Mouse (Mus musculus) E14TG2a.4 (cell line): Measurements from ENCODE around the gene Onecut3.

Experiments
- H3K27me3 ChIP-seq: 2 replicates; pipeline ENCODE4 v1.6.1; 2014; ENCODE audit warnings: low read length, control low read depth; ENCODE audit not compliant: insufficient read depth
- H3K36me3 ChIP-seq: 2 replicates; pipeline ENCODE4 v1.6.1; 2014; ENCODE audit warnings: low read length, control low read depth; ENCODE audit not compliant: insufficient read depth
- H3K4me1 ChIP-seq: replicated peaks from 2 replicates; pipeline ENCODE4 v1.6.1; 2014; ENCODE audit warnings: low read depth, low read length, control low read depth
- H3K4me3 ChIP-seq: replicated peaks from 2 replicates; pipeline ENCODE4 v1.5.1; 2014; ENCODE audit warnings: mild to moderate bottlenecking, low read length
- H3K9me3 ChIP-seq: 2 replicates; pipeline ENCODE4 v1.6.1; 2014; ENCODE audit warnings: low read length, control low read depth
- CTCF ChIP-seq: conservative IDR thresholded peaks from 2 replicates; pipeline ENCODE4 v1.5.1; 2014; ENCODE audit warnings: low read length
- NANOG ChIP-seq: IDR thresholded peaks from 2 replicates; pipeline ENCODE4 v1.6.1; 2014; ENCODE audit warnings: borderline replicate concordance, low read length, mixed read lengths
- POU5F1 ChIP-seq: IDR thresholded peaks from 2 replicates; pipeline ENCODE4 v1.6.1; 2014; ENCODE audit warnings: low read length, borderline replicate concordance

Onecut3 gene

DNA sequence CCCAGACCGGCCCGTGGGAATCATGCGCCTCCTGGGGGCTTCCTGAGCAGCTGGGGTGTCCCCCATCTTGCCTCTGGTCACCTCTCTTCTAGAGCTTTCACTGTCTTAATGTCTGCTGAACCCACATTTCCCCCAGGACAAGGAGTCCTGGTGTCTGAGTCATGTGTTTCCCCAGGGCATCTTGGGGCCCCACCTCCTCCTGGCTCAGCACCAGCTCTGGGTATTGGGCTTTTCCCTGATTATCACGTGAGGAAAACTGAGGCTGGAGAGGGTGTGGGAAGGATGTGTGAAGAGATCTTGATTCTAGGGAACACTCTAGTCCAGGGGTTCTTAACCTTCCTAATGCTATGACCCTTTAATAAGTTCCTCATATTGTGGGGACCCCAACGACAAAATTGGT is 43.5 kb downstream of the Onecut3 start:
- Histone ChIP-seq H3K4me3 (peak overlapping the region; percentile 82; the same call in 1 of the 2 replicates), H3K27me3 (peaks cover 12% of the 10 kb centered on the region), H3K9me3 (no peaks in the 10 kb centered on the region), H3K4me1 (peaks cover 72% of the 10 kb centered on the region), H3K36me3 (peaks cover 29% of the 10 kb centered on the region)
- TF ChIP-seq CTCF, result no peak

DNA sequence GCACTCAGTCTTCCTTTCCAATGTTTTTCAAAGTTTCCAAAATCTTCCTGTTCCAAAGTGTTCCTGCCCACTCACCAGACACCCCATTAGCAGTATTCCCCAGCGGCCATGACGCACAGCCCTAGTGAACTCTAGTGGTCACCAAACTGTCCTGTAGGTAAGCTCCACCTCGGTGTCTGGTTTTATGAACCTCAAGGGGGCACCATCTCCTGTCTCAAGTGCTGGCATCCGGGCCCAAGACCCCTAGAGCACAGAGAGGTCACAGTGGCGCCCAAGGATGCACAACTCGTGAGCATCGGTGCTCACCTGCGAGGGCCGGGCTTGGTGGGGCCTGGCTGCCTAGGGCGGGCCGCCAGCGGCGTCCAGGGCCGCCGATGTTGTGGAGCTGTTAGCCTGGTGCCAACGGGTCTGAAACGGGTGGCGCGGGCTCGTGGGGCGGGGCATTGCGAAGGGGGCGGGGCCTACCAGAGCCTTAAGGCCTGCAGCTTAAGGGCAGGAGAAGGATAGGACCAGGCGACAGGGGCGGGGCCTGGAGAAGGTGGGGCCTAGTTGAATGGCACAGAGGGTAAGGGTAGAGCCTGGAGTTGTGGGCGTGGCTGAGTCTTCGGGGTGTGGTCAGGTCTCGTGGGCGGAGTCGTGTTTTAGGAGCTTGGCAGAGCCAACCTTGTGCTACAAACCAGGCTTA is 44.2 kb downstream of the Onecut3 start, which contains the start of gene Atp8b3:
Gene Atp8b3, minus strand, starts transcription at position 415 of the 685 bp plus-strand sequence.
- Histone ChIP-seq H3K36me3 (peaks cover 36% of the 10 kb centered on the region), H3K9me3 (no peaks in the 10 kb centered on the region), H3K4me3 (peak within 1 kb of the TSS; percentile 82), H3K4me1 (peaks cover 65% of the 10 kb centered on the region), H3K27me3 (peaks cover 12% of the 10 kb centered on the region)
- no peak for TF ChIP-seq POU5F1
- TF ChIP-seq CTCF, result peak; percentile 18; the same call in 1 of the 2 replicates

DNA sequence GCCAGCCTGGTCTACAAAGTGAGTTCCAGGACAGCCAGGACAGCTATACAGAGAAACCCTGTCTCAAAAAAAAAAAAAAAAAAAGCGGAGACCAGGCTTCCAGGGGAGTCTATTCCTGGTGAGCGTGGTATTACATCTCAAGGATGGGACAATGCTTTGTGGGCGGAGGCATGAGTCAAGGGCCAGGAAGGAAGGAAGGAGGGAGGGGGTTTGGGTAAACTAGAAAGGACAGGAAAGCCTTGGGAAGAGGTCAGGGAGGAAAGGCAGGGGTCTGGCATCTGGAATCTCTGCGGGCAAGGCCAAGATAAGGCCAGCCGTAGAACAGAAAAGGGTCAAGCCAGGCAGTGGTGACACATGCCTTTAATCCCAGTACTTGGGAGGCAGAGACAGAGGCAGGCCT is 44.9 kb downstream of the Onecut3 start:
- Histone ChIP-seq H3K9me3 (no peaks in the 10 kb centered on the region), H3K36me3 (peaks cover 42% of the 10 kb centered on the region), H3K27me3 (peaks cover 12% of the 10 kb centered on the region), H3K4me1 (peaks cover 58% of the 10 kb centered on the region), H3K4me3 (peak overlapping the region; percentile 17; the same call in 1 of the 2 replicates)
- TF ChIP-seq NANOG, result no peak
- TF ChIP-seq CTCF, result no peak
- no peak for TF ChIP-seq POU5F1

DNA sequence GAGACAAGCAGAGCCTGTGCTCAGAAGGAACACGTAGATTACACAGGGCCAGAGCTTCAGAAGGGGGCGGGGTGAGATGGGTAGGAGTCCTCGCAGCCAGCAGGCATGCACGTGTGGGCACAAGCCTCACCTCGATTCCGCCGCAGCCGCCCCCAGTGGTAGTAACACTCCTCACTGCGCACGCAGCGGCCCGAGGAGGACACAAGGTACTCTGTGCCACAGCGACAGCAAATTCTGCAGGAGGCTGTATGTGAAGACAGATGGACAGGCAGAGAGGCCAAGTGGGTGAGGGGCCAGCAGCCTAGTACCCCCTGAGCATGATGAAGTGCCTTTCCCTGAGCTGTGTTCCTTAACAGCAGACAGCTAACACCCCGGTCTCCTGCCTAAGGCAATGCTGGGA is 49.2 kb downstream of the Onecut3 start:
- Histone ChIP-seq H3K9me3 (no peaks in the 10 kb centered on the region), H3K4me1 (peaks cover 63% of the 10 kb centered on the region), H3K4me3 (no peak overlapping the region), H3K36me3 (peaks cover 85% of the 10 kb centered on the region), H3K27me3 (no peaks in the 10 kb centered on the region)
- TF ChIP-seq NANOG, result no peak
- TF ChIP-seq CTCF, result no peak
- no peak for TF ChIP-seq POU5F1

DNA sequence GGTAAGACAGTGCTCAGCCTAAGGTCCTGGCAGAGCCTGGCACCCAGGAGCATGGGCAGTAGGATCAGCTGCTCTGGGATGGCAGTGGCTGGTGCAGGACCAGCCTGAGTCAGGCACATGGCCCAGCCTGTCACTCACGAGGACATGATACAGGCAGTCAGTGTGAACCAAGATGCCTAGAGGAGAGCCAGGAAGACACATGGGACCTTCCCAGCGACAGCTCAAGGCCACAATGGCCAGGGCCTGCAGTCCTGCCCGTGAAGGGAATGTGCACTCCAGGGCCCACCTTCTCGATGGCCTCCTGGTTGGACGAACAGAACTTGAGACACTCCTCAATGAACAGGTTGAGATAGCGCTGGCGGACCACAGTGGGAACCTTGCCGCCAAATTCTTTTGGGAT is 51.0 kb downstream of the Onecut3 start:
- H3K4me1 ChIP-seq, result peaks cover 67% of the 10 kb centered on the region
- H3K4me3 ChIP-seq, result no peak overlapping the region
- peaks cover 99% of the 10 kb centered on the region for H3K36me3 ChIP-seq
- TF ChIP-seq CTCF (no peak), NANOG (no peak), POU5F1 (no peak)
- no peaks in the 10 kb centered on the region for H3K27me3 ChIP-seq
- H3K9me3 ChIP-seq, result no peaks in the 10 kb centered on the region

DNA sequence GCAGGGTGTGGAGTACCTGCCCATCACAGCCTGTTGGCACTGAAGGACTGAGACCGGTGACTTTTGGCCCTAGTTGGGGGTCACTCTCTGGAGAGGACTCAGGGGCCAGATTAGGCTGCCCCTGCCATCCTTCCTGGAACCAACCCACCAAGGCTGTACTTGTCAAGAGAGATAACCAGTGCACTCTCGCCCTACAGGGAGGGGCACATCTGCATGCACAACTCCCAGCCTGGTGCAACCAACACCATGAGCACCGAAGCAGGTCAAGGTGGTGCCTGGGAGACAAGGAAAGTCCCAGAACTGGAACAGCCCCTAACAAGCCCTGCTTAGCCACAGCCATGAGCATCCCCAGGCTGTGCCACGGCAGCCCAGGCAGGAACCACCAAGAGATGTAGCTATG is 52.3 kb downstream of the Onecut3 start:
- TF ChIP-seq CTCF, result no peak
- TF ChIP-seq POU5F1, result no peak
- TF ChIP-seq NANOG, result no peak
- peaks cover 90% of the 10 kb centered on the region for H3K36me3 ChIP-seq
- no peaks in the 10 kb centered on the region for H3K9me3 ChIP-seq
- peaks cover 68% of the 10 kb centered on the region for H3K4me1 ChIP-seq
- H3K27me3 ChIP-seq, result no peaks in the 10 kb centered on the region
- no peak overlapping the region; the same call in 1 of the 2 replicates for H3K4me3 ChIP-seq

DNA sequence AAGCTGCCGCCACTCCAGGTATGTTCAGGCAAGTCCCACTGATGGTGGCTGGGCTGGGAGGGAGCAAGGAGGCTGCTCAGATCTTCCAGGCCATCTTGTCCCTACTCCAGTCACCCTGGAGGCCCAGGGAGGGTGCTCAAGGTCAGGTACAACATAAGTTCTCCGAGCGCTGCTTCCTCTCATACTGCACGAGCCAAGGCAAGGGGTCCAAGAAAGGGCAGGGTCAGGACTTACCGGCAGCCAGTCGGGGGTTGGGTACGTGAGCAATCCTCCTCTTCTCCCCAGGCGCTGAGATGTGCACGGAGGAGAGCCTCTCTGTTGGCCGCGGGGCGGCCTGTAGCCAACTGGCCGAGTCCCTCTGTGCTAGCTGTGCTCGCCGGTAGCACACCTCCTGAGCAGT is 52.9 kb downstream of the Onecut3 start:
- H3K36me3 ChIP-seq, result peaks cover 84% of the 10 kb centered on the region
- TF ChIP-seq NANOG (no peak), CTCF (no peak), POU5F1 (no peak)
- no peak overlapping the region; the same call in 1 of the 2 replicates for H3K4me3 ChIP-seq
- H3K9me3 ChIP-seq, result no peaks in the 10 kb centered on the region
- H3K27me3 ChIP-seq, result no peaks in the 10 kb centered on the region
- H3K4me1 ChIP-seq, result peaks cover 71% of the 10 kb centered on the region

DNA sequence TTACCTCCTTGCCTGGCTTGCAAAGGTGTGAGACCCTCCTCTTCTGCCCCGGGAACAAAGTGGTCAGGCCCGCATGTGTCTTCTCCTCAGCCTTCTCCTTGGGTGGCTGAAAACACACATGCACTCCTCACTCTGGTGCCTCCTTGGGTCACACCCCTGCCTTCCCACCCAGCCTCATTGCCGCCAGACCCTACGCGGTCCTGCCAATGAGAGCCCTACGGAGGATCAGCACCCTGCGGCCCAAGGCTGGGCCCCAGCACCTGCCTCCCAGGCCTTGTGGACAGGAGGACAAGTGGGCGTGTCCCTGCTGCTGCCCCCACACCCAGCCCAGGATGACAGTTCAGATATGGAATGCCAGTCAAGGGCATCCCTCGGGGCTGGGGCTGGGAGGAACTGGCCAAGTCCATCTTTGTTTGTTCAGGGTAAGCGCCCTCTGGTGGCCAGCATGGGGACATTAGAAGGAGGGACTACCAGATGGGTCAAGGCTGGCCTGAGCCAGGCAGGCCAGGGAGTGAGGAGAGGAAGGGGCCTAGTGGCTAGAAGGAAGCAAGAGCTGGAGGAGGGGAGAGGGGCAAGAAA is 53.9 kb downstream of the Onecut3 start:
- Histone ChIP-seq H3K36me3 (peaks cover 83% of the 10 kb centered on the region), H3K4me1 (peaks cover 76% of the 10 kb centered on the region), H3K27me3 (no peaks in the 10 kb centered on the region), H3K4me3 (peak overlapping the region; percentile 3; the same call in 1 of the 2 replicates), H3K9me3 (no peaks in the 10 kb centered on the region)
- TF ChIP-seq POU5F1 (no peak), CTCF (peak; percentile 70), NANOG (no peak)

DNA sequence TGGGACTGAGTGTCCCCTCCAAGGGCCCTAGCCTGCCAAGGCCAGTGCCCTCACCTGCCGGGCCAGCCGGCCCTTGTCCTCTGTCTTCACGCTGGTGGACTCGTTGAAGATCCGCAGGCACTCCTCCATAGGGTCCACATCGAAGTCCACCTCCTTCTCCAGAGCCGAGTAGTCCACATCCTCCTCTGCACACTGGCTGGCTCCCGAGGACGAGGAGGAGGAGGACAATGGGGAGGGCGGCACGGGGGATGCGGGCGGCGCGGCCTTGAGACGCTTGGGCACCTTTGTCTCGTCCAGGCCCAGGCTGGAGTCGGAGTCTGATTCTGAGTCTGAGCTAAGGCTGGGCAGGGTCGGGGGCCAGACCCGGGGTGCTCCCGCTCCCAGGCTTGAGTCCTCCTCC is 54.6 kb downstream of the Onecut3 start:
- Histone ChIP-seq H3K4me3 (peak overlapping the region; percentile 13; the same call in 1 of the 2 replicates), H3K27me3 (no peaks in the 10 kb centered on the region), H3K4me1 (peaks cover 83% of the 10 kb centered on the region), H3K9me3 (no peaks in the 10 kb centered on the region), H3K36me3 (peaks cover 83% of the 10 kb centered on the region)
- TF ChIP-seq POU5F1, result no peak
- TF ChIP-seq CTCF, result no peak
- TF ChIP-seq NANOG, result no peak
